Mouse (Mus musculus): Measurements from ENCODE around the gene Tspan33.
A peak's percentile ranks its signal among the peaks of the same experiment; 100 is the strongest.
"Not testable (repeated sequence)": the region's sequence is repeated elsewhere in the genome, so short reads cannot be mapped to it uniquely, and the experiment has no call there.

Gene Tspan33

GRCm38 (mm10) chr6:29753336-29753735, 59.3 kb downstream of the Tspan33 start:
- DNase-seq (ENCODE audit: low spot score in 2 of 2): no peak

- no peak for DNase-seq (ENCODE audit: low spot score in 2 of 2)
These were observed 62.0 kb downstream of the Tspan33 start for GRCm38 (mm10) chr6:29756001-29756400.

- DNase-seq (ENCODE audit: low spot score in 2 of 2): no peak
These were observed 62.5 kb downstream of the Tspan33 start for GRCm38 (mm10) chr6:29756476-29756875.

GRCm38 (mm10) chr6:29758417-29758816, 64.4 kb downstream of the Tspan33 start:
- DNase-seq (ENCODE audit: low spot score in 2 of 2): peak in 1 of 2 experiments; percentile 60

GRCm38 (mm10) chr6:29759012-29759679, 65.1 kb downstream of the Tspan33 start:
- no peak for DNase-seq (ENCODE audit: low spot score in 2 of 2)

- DNase-seq (ENCODE audit: low spot score in 2 of 2): not testable (repeated sequence)
These were observed 66.4 kb downstream of the Tspan33 start for GRCm38 (mm10) chr6:29760397-29760796.

- no peak for DNase-seq (ENCODE audit: low spot score in 2 of 2)
These were observed 67.3 kb downstream of the Tspan33 start for GRCm38 (mm10) chr6:29761282-29761681.

- DNase-seq (ENCODE audit: low spot score in 2 of 2): no peak
These were observed 68.5 kb downstream of the Tspan33 start for GRCm38 (mm10) chr6:29762524-29762923.

GRCm38 (mm10) chr6:29766874-29767273, 72.9 kb downstream of the Tspan33 start:
- DNase-seq (ENCODE audit: low spot score in 2 of 2): no peak
